Mouse (Mus musculus) limb, embryonic 13.5 days (tissue): ENCODE results near the gene Klc1. TPM values are rescaled to one million over a fixed set of nuclear protein-coding genes. Genes with fewer than 3 reads are reported as not detected.

ENCODE experiments used
- ATAC-seq: fragments of 200-750 bp; cut with Nextera tagmentation; 2 replicates; pipeline ENCODE4 v1.8.0; 2017; ENCODE audit warnings: low read depth, moderate number of reproducible peaks, moderate TSS enrichment; ENCODE audit not compliant: low FRiP score
- H3K27ac ChIP-seq: fragments of 300-500 bp; sonication (generic); 2 replicates; pipeline ENCODE4 v1.5.1; 2015; ENCODE audit warnings: inconsistent platforms, mild to moderate bottlenecking, moderate library complexity
- H3K27me3 ChIP-seq: fragments of 300-500 bp; sonication (generic); 2 replicates; pipeline ENCODE4 v1.6.1; 2015; ENCODE audit warnings: mild to moderate bottlenecking, inconsistent platforms
- H3K36me3 ChIP-seq: fragments of 300-500 bp; sonication (generic); 2 replicates; pipeline ENCODE4 v1.6.1; 2015; ENCODE audit warnings: inconsistent platforms, mild to moderate bottlenecking, moderate library complexity
- H3K4me1 ChIP-seq: fragments of 300-500 bp; sonication (generic); 2 replicates; pipeline ENCODE4 v1.6.1; 2015; ENCODE audit warnings: inconsistent platforms
- H3K4me2 ChIP-seq: fragments of 300-500 bp; sonication (generic); replicated peaks from 2 replicates; pipeline ENCODE4 v1.6.1; 2015; ENCODE audit warnings: inconsistent platforms, mild to moderate bottlenecking, moderate library complexity
- H3K4me3 ChIP-seq: fragments of 300-500 bp; sonication (generic); 2 replicates; pipeline ENCODE4 v1.5.1; 2015; ENCODE audit warnings: moderate library complexity, mild to moderate bottlenecking, inconsistent platforms
- H3K9ac ChIP-seq: fragments of 300-500 bp; sonication (generic); 2 replicates; pipeline ENCODE4 v1.6.1; 2015; ENCODE audit warnings: mild to moderate bottlenecking, inconsistent platforms
- H3K9me3 ChIP-seq: fragments of 300-500 bp; sonication (generic); 2 replicates; pipeline ENCODE4 v1.6.1; 2016; ENCODE audit warnings: inconsistent platforms
- WGBS: fragments of 180-500 bp; shearing (Covaris S2); methylation state at CpG from one replicate; pipeline ENCODE4 v1.1.7; 2015; 5-methylcytosine and 5-hydroxymethylcytosine counted together
- polyA plus RNA-seq: library from polyadenylated mRNA; unstranded; fragments of >200 nt; fragmentation: Nextera tagmentation; extraction: Ambion mirVana; gene quantifications from 2 replicates; pipeline ENCODE4 v1.2.1, GENCODE M21; 2015

Gene Klc1
- polyA plus RNA-seq, 1 experiment from 2014 or later: 112 TPM

DNA sequence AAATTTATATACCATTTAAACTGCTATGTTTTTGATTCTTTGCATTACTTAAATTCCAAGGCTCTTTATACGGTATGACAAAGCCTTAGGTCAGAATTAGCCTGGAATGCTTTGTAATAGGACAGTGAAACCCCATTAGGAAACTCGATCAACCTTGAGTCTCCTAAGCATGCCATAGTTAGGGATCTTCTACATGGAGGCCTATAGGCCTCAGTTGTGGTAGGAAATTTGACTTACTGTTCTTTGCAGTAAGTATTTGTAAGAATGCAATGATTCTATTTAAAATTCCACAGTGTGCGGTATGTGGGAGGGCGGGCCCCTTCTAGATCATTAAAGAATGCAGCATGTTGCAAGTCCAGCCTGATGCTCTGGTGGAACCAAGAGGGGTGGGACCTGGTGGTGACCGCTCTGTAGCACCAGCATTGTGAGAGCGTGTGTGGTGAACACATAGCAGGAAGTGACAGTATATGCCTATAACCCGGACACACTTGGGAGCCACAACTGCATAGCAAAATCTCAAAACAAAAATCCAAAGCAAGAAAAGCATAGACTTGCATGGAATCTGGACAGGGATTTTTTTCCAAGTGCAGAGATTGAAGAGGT is 1.8 kb downstream of the Klc1 start:
- peaks cover 23% of the 10 kb centered on the region for H3K36me3 ChIP-seq
- peak overlapping the region; percentile 86 for H3K4me3 ChIP-seq
- no peaks in the 10 kb centered on the region for H3K9me3 ChIP-seq
- H3K4me2 ChIP-seq: peak overlapping the region; percentile 99
- peak overlapping the region; percentile 96; the same call in 1 of the 2 replicates for H3K9ac ChIP-seq
- no peak for ATAC-seq
- no peak overlapping the region for H3K27ac ChIP-seq
- 63% methylated on average over 7 of the region's 7 CpGs for WGBS
- peaks cover 35% of the 10 kb centered on the region for H3K4me1 ChIP-seq
- H3K27me3 ChIP-seq: no peaks in the 10 kb centered on the region

DNA sequence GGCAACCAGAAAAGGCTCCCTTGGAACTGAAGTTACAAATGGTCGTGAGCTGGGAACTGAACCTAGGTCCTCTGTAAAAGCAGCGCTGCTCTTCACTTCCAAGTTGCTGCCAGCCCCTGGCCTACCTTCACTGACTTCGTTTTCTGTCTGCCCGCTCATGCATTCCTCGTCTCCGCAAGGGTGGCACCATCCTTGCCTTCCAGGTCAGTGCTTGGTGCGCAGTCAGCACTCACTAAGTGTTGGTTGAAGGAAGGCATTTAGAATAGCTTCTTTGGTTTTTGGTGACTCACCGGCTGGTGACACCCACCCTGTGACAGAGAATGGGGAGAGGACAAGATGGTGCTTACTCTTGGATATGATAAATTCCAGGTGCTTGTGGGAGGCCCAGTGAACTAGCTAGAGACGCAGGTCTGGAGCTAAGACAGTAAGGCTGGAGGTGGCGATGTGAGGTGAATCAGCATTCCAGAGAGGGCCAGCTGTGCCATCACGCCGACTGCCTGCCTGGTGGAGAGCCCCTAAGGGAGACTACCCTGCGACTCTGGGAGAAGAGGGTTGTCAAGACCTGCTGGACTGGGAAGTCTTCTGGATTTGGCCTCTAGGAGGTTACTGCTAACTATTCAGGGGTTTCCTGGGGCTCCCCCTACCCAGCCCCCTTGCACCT is 4.1 kb downstream of the Klc1 start:
- no peak overlapping the region for H3K9ac ChIP-seq
- H3K27me3 ChIP-seq: no peaks in the 10 kb centered on the region
- peaks cover 23% of the 10 kb centered on the region for H3K36me3 ChIP-seq
- WGBS: 90% methylated on average over 13 of the region's 13 CpGs
- no peak overlapping the region for H3K4me3 ChIP-seq
- no peak for ATAC-seq
- H3K4me2 ChIP-seq: no peak overlapping the region
- H3K27ac ChIP-seq: no peak overlapping the region
- H3K4me1 ChIP-seq: peaks cover 40% of the 10 kb centered on the region
- no peaks in the 10 kb centered on the region for H3K9me3 ChIP-seq

DNA sequence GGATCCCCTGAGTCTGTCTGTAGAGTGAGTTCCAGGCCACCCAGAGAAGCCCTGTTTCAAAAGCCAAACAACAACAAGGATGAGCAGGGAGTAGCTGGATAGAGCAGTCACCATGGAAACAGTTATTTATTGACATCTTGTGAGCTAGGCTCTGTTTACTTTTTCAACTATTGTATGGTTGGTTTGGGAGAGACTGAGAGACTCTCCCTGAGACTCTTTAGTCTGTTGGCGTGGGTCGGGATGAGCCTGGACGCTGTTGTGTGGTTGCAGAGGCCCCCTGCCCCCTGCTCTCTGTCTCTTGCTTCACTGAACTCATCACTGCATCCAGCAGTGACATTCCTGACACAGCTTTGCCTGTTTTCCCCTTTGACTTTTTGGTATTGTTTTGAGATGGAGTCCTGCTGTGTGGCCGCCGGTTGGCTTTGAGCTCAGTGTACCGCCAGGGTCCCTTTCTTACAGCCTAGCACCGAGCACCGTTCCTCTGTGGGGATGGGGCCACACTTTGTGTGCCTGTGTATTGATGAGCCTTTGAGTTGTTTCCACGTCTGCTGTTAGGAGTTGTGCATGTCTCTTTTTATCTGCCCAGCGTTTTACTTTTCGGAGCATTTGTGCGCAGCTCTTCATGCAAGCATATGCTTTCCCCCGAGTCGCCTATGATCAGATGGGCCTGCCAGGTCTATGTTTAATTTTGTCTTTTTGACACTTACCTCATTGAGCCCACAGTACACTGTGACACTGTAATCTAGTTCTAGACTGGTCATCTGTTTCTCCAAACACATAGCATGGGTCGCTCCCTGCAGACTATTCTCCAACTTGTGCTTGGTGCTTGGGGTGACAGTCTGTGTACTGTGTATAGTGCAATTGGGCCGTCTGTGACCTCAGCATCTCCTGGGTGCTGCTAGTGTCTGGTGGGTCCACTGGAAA is 7.9 kb downstream of the Klc1 start:
- 76% methylated on average over 16 of the region's 16 CpGs for WGBS
- peaks cover 23% of the 10 kb centered on the region for H3K36me3 ChIP-seq
- H3K4me1 ChIP-seq: peaks cover 33% of the 10 kb centered on the region
- H3K9me3 ChIP-seq: no peaks in the 10 kb centered on the region
- no peak overlapping the region for H3K4me2 ChIP-seq
- no peak for ATAC-seq
- no peak overlapping the region for H3K4me3 ChIP-seq
- H3K27me3 ChIP-seq: no peaks in the 10 kb centered on the region
- H3K9ac ChIP-seq: no peak overlapping the region
- no peak overlapping the region for H3K27ac ChIP-seq

DNA sequence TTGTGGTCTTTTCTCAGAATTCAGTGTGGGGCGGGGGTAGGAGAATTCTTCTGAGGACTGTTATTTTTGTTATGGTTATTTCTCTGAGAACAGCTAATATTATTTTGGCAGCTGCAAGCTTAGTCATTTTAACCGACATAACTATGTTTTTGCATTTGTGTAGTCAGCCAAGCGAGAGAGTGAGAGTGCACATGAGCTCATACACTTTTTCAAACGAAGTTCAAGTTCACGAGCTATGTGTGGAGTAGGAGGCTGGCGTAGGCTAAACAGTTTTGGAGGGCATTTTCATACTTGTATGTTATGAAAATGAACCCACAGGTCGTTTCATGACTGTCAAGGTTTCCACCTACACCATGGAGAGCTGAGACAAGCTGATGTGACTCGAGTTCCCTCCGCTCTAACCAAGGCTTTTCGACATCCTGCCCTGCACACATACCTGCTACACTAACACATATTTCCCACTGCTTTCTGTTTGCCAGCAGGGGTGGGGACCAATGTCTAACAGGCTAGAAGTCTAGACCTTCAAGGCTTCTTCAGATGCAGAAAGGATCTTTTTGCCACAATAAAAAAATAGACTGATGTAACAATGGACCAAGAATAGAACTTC is 9.8 kb downstream of the Klc1 start:
- no peak for ATAC-seq
- H3K4me2 ChIP-seq: no peak overlapping the region
- no peak overlapping the region for H3K4me3 ChIP-seq
- peaks cover 26% of the 10 kb centered on the region for H3K36me3 ChIP-seq
- H3K9me3 ChIP-seq: no peaks in the 10 kb centered on the region
- 91% methylated on average over 10 of the region's 10 CpGs for WGBS
- no peak overlapping the region for H3K9ac ChIP-seq
- H3K27ac ChIP-seq: no peak overlapping the region
- H3K4me1 ChIP-seq: peaks cover 29% of the 10 kb centered on the region
- H3K27me3 ChIP-seq: no peaks in the 10 kb centered on the region

DNA sequence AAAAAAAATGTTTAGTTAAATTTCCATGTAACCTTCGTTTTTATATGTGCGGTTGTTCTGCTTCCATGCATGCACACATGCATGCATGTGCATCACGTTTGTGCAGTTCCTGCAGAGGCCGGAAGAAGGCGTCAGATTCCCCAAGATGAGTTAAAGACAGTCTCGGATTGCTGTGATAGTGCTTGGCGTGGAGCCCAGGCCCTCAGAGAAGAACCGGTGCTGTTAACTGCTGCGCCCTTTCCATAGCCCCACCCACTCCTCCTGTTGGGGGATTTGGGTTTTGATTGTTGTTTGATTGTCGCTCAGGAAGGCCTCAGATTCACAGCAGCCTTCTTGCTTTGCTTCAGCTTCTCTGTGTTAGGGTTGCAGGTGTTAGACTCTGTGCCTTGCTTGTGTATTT is 10.7 kb downstream of the Klc1 start:
- no peak for ATAC-seq

DNA sequence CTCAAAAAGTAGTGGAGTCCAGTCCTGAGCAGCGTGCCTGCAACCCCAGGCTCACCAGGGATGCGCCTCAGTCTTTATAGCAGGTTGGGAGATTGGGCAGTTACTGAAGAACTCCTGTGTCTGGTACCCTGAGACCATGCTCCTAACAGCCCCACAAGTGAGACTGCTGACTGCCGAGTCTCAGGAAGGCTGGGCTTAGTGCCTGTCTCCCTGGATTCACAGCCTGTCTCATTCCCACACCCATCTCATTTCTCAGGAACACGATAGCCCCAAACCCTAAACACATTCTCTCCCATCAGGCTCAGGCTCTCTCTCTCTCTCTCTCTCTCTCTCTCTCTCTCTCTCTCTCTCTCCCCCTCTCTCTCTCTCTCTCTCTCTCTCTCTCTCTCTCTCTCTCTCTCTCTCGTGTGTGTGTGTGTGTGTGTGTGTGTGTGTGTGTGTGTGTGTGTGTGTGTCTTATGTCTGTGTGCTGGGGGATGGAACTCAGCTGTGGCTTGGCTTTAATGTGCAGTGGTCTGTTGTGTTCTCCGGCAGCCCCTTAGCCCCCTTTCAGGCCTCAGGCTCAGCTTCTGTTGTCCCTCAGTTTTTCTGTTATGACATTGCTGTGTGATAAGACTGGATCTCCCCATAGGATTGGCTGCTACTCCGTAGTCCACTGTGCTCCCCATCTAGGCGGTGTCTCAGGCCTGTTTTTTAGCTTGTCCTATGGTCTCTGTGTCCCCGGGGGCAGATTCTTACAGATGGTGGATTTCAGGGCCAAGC is 11.3 kb downstream of the Klc1 start:
- Histone ChIP-seq H3K27me3 (no peaks in the 10 kb centered on the region), H3K4me3 (no peak overlapping the region), H3K4me1 (peaks cover 29% of the 10 kb centered on the region), H3K36me3 (peaks cover 33% of the 10 kb centered on the region), H3K9ac (no peak overlapping the region), H3K4me2 (no peak overlapping the region; the same call in 1 of the 2 replicates), H3K27ac (peak overlapping the region; percentile 55), H3K9me3 (no peaks in the 10 kb centered on the region)
- 66% methylated on average over 8 of the region's 9 CpGs for WGBS
- 0 out of 2 replicates have a peak, but pooled peaks have one; percentile 40 for ATAC-seq

More for the DNA sequence above, 10.7 kb downstream of the Klc1 start:
- Histone ChIP-seq H3K9me3 (no peaks in the 10 kb centered on the region), H3K4me2 (no peak overlapping the region; the same call in 1 of the 2 replicates), H3K4me3 (no peak overlapping the region), H3K36me3 (peaks cover 29% of the 10 kb centered on the region), H3K27ac (peak overlapping the region; percentile 55; the same call in 1 of the 2 replicates), H3K27me3 (no peaks in the 10 kb centered on the region), H3K9ac (no peak overlapping the region), H3K4me1 (peaks cover 29% of the 10 kb centered on the region)
- WGBS: 38% methylated on average over 10 of the region's 10 CpGs

DNA sequence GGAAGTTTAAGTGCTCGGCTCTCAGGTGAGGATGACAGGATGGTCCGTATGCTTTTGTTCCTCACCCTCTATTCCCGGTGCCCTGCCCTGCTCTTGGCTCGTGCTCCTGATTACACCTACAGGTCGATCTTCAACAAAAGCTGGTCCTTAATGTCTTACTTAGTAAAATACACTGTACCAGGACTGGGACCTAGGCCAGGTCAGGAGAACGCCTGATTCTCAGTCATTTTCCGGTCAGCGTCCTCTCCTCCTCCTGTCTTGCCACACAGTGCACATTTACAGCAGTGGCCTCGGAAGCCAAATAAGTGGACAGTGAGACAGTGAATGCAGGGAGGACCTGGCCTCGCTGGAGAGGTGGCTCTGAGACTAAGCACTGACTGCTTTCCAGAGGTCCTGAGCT is 12.0 kb downstream of the Klc1 start:
- peaks cover 29% of the 10 kb centered on the region for H3K4me1 ChIP-seq
- 88% methylated on average over 10 of the region's 10 CpGs for WGBS
- no peak overlapping the region for H3K9ac ChIP-seq
- H3K27ac ChIP-seq: no peak overlapping the region
- ATAC-seq: no peak
- no peak overlapping the region for H3K4me3 ChIP-seq
- H3K9me3 ChIP-seq: no peaks in the 10 kb centered on the region
- no peaks in the 10 kb centered on the region for H3K27me3 ChIP-seq
- H3K4me2 ChIP-seq: no peak overlapping the region
- H3K36me3 ChIP-seq: peaks cover 40% of the 10 kb centered on the region

DNA sequence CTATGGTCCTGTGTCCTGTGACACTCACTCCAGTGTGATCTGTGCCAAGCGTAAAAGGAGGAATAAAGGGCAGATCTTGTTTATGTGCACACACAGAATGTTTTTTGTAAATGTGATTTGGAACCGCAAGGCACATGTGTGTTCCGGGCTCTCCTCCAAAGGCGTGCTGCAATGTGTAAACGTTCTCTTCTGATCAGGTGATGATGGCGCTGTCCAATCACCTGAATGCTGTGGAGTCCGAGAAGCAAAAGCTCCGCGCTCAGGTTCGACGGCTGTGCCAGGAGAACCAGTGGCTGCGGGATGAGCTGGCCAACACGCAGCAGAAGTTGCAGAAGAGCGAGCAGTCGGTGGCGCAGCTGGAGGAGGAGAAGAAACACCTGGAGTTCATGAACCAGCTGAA is 15.5 kb downstream of the Klc1 start:
- no peak overlapping the region for H3K4me3 ChIP-seq
- no peak overlapping the region for H3K27ac ChIP-seq
- no peak for ATAC-seq
- H3K4me1 ChIP-seq: peaks cover 8% of the 10 kb centered on the region
- H3K4me2 ChIP-seq: no peak overlapping the region
- WGBS: 88% methylated on average over 16 of the region's 16 CpGs
- H3K27me3 ChIP-seq: no peaks in the 10 kb centered on the region
- no peaks in the 10 kb centered on the region for H3K9me3 ChIP-seq
- no peak overlapping the region for H3K9ac ChIP-seq
- H3K36me3 ChIP-seq: peaks cover 73% of the 10 kb centered on the region

DNA sequence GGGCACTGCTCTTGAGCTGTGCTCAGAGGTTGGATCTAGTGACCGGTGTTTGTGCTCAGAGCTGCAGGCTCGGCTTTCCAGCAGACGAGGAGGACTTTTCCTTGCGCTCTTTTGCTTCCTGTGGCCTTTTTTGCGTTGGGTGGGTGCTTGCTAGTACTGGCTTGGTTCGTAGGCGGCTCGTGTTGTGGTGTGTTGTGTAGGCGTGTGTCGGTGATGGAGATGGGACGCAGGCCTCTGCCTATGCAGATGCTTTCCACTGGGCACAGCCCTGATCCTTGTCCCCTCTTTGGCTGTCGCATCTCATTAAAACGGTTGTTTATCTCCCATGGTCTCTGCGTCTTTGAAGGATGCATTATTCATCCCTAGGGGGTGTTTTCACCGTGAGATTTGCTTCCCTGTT is 16.2 kb downstream of the Klc1 start:
- Histone ChIP-seq H3K36me3 (peaks cover 80% of the 10 kb centered on the region), H3K27me3 (no peaks in the 10 kb centered on the region)

DNA sequence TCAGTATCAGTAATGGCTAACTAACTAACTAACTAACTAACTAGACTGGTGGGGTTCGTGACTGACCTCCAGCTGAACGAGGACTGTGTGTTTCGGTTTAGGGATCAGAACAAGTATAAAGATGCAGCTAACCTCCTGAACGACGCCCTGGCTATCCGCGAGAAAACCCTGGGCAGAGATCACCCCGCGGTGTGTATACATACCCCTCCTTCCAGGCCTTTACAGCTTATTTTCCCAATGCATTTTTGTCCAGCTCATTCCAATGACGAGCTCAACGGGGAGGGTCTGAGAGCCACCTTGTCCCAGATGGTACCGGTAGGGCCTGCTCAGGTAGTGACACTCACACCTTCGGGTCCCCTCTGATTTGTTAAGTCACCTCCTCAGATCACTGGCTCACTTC is 19.3 kb downstream of the Klc1 start:
- 94% methylated on average over 13 of the region's 13 CpGs for WGBS
- Histone ChIP-seq H3K9me3 (peaks cover 3% of the 10 kb centered on the region; the same call in 1 of the 2 replicates), H3K4me1 (peaks cover 3% of the 10 kb centered on the region; the same call in 1 of the 2 replicates), H3K4me3 (no peak overlapping the region), H3K27ac (no peak overlapping the region), H3K27me3 (no peaks in the 10 kb centered on the region), H3K36me3 (peaks cover 98% of the 10 kb centered on the region), H3K4me2 (no peak overlapping the region), H3K9ac (no peak overlapping the region)
- no peak for ATAC-seq

More for the DNA sequence above, 16.2 kb downstream of the Klc1 start:
- H3K4me3 ChIP-seq: no peak overlapping the region
- no peak for ATAC-seq
- H3K27ac ChIP-seq: no peak overlapping the region
- H3K4me2 ChIP-seq: no peak overlapping the region
- peaks cover under 1% of the 10 kb centered on the region for H3K4me1 ChIP-seq
- H3K9me3 ChIP-seq: peaks cover 3% of the 10 kb centered on the region; the same call in 1 of the 2 replicates
- 84% methylated on average over 15 of the region's 15 CpGs for WGBS
- no peak overlapping the region for H3K9ac ChIP-seq

DNA sequence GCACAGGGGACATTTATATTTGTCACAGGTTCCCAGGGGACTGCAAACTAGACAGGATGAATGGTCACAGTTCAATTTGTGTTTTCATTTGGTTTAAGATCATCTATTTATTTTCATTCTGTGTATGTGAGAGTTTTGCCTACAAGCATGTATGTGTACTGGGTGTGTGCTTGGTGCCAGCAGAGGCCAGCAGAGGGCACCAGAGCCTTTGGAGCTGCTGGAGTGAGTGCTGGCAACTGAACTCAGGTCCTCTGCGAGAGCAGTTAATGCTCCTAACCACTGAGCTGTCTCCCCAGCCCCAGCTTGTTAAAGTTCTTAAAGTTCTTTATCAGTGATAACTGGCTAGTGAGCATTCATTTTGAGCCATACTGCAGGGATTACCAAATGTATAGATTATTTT is 20.9 kb downstream of the Klc1 start:
- Histone ChIP-seq H3K4me3 (no peak overlapping the region), H3K27ac (no peak overlapping the region), H3K36me3 (peaks cover 96% of the 10 kb centered on the region), H3K27me3 (no peaks in the 10 kb centered on the region), H3K4me2 (no peak overlapping the region), H3K9me3 (peaks cover 3% of the 10 kb centered on the region; the same call in 1 of the 2 replicates), H3K9ac (no peak overlapping the region), H3K4me1 (peaks cover 7% of the 10 kb centered on the region; the same call in 1 of the 2 replicates)
- no peak for ATAC-seq
- whole genome bisulfite sequencing: 81% methylated on average over 1 of the region's 1 CpGs
